Mouse (Mus musculus) left cerebral cortex, adult 2 months (tissue): Measurements from ENCODE around the gene Atf6b. TPM values are rescaled to one million over a fixed set of nuclear protein-coding genes. Genes with fewer than 3 reads are reported as not detected.

ENCODE experiments used
- DNase-seq, 2 experiments: peaks; one replicate each; pipeline ENCODE4 v3.0.0; 2021 to 2022; ENCODE audit warnings: low spot score in 2 of 2, mixed read lengths in 1 of 2; ENCODE audit errors: extremely low spot score in 1 of 2
- H3K27ac ChIP-seq: fragments of 200-600 bp; 2 replicates; pipeline ENCODE4 v1.8.1; 2022
- H3K4me3 ChIP-seq: fragments of 200-600 bp; 2 replicates; pipeline ENCODE4 v1.8.1; 2022
- CTCF ChIP-seq: fragments of 200-600 bp; IDR thresholded peaks from 2 replicates; pipeline ENCODE4 v1.8.1; 2022; ENCODE audit warnings: antibody characterized with exemption, mild to moderate bottlenecking, moderate library complexity
- intact Hi-C: fragments of 180-260 bp; cut with DNase I; formaldehyde crosslinking; loops from one replicate; pipeline ENCODE4 v1.15.1; 2025
- long read RNA-seq, 2 experiments: library from polyadenylated mRNA; stranded (forward); transcript quantifications; one replicate each; pipeline ENCODE4 v2.0.0; 2021; ENCODE audit warnings: borderline mapping rate in 2 of 2
- total RNA-seq, 2 experiments: library from RNA; stranded (reverse); gene quantifications; 2 replicates each; pipeline ENCODE4 v1.2.3; 2021

Atf6b gene
- 10 to 100 TPM; 64.3 to 66.4 TPM for total RNA-seq
- long read RNA-seq, experiment 1, transcript Atf6b-201 (18 exons, 2,566 nt), result major isoform, 165 of 224 reads
- long read RNA-seq, experiment 1, partial matches to known transcripts, result 8 of 224 reads
- long read RNA-seq, experiment 1, other reads (novel, unspliced or antisense), result 51 of 224 reads
- long read RNA-seq, experiment 2, transcript Atf6b-201 (18 exons, 2,566 nt), result major isoform, 105 of 165 reads
- long read RNA-seq, experiment 2, partial matches to known transcripts, result 14 of 165 reads
- long read RNA-seq, experiment 2, other reads (novel, unspliced or antisense), result 46 of 165 reads

DNA sequence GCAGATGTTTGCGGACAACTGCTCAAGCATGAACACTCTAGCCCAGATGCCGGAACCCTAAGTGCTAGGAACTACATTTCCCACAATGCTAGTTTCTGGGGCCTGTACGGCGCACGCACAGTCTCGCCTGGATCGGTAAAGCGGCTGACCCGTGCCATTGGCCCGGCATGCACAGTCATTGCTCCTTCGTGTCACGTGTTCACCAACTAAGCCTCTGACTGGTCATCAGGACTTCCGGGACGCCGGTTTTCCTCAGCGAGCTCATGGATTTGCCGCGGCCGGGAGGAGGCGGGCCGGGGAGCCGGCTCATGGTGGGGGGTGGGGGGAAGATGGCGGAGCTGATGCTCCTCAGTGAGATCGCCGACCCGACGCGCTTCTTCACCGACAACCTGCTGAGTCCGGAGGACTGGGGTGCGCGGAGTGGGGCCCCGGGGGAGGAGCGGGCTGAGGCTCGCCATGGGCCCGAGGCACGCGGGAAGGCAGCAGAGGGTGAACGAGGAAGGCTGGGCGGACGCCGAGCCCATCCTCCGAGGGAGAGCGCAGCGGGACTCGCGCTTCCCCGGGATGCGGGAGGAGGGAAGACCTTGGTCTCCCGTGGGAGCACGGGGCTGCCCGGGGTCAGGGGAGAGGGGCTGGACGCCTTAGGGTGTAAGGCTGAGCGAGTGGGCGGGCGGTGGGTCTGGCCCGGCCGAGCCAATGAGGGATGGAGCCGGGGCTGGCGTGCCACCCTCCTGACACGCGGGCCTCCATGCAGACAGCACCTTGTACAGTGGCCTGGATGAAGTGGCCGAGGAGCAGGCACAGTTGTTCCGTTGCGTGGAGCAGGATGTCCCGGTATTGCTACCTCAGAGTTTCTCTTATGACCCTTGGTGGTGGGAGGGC, at the start of gene Atf6b:
Gene Atf6b, plus strand, starts transcription at position 241 of the 882 bp plus-strand sequence.
- intact Hi-C loops, result no loop called here
- no peak for TF ChIP-seq CTCF
- peak; percentile 90 to 96 for DNase-seq
- peak within 1 kb of the TSS; percentile 92 for H3K27ac ChIP-seq
- H3K4me3 ChIP-seq, result peak within 1 kb of the TSS; percentile 73

DNA sequence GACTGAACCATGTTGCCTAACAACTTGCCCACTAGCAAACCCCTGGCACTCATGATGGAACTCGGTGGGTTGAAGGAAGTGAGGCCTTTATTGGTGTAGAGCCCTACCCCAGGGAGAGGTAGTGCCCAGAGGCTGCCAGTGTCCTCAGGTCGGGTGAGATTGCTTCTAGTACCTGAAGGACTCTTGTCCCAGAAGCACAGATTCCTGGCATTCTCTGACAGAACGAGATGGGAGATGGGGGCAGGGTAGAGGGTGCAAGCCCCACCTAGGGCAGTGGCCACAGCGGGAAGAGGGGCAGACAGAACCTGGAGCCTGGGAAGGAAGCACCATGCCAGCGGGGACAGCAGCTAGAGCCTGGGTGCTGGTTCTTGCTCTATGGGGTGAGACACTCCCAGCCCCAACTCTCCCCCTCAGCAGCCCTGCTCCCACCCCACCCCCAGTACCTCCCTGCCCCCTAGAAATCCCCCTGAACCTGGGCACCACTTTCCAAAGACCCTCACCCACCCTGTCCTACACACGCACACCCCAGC, 49.3 kb upstream of the Atf6b start, which contains the start of gene Ager:
Gene Ager, plus strand, starts transcription at position 297 of the 530 bp plus-strand sequence.
- no peak for DNase-seq
- Histone ChIP-seq H3K4me3 (no peak within 1 kb of the TSS), H3K27ac (no peak within 1 kb of the TSS)
- TF ChIP-seq CTCF, result no peak
- intact Hi-C loops, result no loop called here

DNA sequence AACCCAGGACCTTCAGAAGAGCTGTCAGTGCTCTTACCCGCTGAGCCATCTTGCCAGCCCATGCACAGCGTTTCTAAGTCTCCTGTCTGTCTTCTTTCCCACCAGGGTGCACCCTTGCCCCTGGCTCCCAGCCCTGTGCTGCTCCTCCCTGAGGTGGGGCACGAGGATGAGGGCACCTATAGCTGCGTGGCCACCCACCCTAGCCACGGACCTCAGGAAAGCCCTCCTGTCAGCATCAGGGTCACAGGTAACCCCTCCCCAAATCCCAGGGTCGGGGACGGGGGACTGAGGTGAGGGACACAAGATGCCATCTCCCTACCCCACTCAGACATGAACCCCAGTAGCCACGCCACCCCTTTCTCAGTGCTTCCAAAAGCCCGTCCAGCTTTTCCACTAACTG, 47.1 kb upstream of the Atf6b start:
- intact Hi-C loops, result no loop called here
- TF ChIP-seq CTCF, result no peak
- Histone ChIP-seq H3K4me3 (no peak overlapping the region), H3K27ac (no peak overlapping the region)
- no peak for DNase-seq

DNA sequence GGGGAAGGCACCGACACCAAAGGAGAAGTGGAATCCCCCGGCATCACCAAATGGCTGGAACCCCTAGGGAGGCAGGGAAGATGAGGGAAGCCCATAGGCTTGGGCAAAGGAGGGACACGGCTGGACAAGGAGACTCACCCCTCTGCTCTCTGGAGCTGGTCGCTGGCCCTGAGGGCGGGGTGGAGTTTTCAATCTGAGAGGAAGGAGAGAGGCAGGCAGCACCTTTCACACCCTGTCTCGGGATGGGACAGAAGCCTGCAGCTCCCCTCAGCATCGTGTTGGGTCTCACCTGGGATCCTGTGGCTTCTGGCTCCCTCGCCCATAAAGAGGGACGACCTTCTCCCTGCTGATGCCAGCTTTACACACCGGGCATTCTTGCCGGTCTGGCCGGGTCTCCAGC, 45.1 kb upstream of the Atf6b start:
- TF ChIP-seq CTCF, result no peak
- Histone ChIP-seq H3K4me3 (no peak overlapping the region), H3K27ac (no peak overlapping the region)
- intact Hi-C loops, result loop anchor here (1.0 kb wide), 1 partner anchor 8 kb away; no protein-coding TSS in a partner anchor
- no peak for DNase-seq

DNA sequence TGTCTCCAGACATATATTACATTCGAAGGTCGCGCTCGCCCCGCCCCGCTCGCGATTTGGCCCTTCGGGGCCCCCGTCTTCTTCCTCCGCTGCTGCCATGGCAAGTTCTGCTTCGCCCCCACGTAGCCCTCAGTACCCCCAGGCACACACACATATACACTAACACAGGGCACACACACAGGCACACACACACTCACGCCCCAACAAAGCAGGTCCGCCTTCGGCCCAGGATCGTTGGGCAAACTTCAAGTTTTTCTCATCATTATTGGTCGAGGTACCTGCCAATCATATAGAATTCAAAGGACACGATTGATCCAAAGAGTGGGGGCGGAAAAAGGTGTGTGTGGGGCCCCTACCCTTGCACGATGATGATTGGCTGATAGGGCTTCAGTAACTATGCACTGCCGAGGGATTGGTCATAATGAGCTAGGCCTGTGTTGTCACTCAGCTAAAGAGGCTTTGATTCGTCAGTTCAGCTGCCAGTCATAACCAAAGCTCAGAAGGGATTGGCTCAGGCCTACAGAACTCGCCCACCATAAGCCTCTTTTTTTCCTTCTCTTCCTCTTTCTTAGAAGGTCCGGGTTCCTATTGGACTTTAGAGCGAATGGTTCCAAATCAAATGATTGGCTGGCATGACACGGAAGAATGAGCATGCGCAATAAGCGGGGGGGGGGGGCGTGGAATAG, 43.4 kb upstream of the Atf6b start, which contains the start of gene Rnf5:
Gene Rnf5, minus strand, starts transcription at position 316 of the 686 bp plus-strand sequence.
- H3K4me3 ChIP-seq, result peak within 1 kb of the TSS; percentile 68
- peak within 1 kb of the TSS; percentile 99 for H3K27ac ChIP-seq
- DNase-seq, result peak; percentile 98 to 99
- no peak for TF ChIP-seq CTCF
- intact Hi-C loops, result no loop called here

DNA sequence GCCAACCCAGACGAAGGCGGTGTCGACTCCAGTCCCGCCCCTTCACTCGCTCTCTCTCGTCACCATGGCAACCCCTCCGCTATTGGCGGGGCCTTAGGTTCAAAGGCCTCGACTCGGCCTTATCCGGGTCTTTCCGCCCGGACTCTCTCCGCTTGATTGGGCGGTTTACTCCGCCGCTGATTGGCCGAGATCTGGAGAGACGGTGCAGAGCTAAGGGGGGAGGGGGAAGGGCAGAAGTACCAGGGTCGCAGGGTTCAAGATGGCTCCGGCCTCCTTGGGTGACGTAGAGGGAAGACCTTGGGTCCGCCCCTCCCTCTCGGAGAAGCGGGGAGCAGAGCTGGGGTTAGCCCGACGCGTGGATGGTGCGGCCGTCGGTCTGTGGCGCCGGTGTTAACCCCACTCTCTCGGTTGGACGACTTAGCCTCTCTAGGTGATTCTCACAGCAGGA, 42.9 kb upstream of the Atf6b start, which contains the start of gene Agpat1:
Gene Agpat1, plus strand, starts transcription at position 202 of the 448 bp plus-strand sequence.
- TF ChIP-seq CTCF, result no peak
- intact Hi-C loops, result no loop called here
- peak; percentile 94 to 97 for DNase-seq
- peak within 1 kb of the TSS; percentile 68 for H3K4me3 ChIP-seq
- peak within 1 kb of the TSS; percentile 99 for H3K27ac ChIP-seq

DNA sequence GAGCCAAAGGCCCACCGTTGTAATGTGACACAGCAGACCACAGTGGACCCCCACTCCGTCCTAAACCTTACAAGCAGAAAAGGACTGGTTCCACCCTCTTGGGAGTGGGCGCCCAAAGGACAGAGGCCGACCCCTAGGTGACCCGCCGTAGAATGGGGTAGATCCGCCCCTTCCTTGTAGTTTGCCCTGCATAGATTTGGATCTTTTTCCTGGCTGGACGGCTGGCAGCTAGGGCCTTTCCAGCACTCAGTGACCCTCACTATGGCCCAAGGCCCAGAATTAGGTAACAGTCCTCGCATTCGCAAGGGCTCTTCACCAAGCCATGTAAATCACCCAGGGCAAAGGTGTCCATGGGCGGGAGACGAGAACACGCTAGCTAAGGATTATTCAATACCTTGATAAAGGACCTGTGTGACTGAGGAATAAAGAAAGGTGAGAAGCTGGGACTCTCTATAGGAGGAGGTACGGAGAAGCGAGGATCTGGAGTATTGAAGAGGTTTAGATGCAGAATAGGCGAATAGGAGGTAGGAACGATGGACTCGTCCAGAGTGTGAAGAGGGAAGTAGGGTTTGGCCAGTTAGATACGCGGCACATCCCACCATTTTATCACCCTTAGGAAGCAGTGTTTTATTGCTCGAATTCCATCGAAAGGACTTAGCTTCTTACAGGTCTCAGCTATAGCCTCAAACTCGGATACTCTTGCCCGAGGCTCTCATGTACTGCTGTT, 42.3 kb upstream of the Atf6b start:
- intact Hi-C loops, result no loop called here

DNA sequence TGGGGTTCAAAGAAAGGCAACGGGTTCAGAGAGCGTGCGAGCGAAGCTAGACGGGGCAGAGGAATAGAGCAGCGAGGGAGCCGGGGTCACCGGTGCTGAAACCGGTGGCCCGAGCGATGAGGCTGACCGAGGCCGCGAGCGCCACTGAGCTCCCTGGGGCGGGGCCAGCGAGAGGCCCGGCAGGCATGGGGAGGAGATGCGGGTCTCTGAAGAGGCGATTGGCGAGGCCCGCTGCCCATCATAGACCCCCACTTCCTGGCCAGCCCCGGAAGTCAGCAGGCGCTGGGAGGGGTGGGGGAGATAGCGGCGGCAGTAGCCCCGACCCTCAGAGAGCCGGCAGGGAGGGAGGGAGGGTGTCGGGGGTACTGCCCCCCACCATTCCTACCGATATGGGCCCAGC, 41.3 kb upstream of the Atf6b start:
- Histone ChIP-seq H3K27ac (peak overlapping the region; percentile 82), H3K4me3 (peak overlapping the region; percentile 77)
- intact Hi-C loops, result no loop called here
- TF ChIP-seq CTCF, result no peak
- DNase-seq, result peak; percentile 98

More for the DNA sequence above, 42.3 kb upstream of the Atf6b start:
- peak in 1 of 2 experiments; percentile 31 for DNase-seq
- peak overlapping the region; percentile 60 for H3K4me3 ChIP-seq
- peak overlapping the region; percentile 99 for H3K27ac ChIP-seq
- TF ChIP-seq CTCF, result no peak

DNA sequence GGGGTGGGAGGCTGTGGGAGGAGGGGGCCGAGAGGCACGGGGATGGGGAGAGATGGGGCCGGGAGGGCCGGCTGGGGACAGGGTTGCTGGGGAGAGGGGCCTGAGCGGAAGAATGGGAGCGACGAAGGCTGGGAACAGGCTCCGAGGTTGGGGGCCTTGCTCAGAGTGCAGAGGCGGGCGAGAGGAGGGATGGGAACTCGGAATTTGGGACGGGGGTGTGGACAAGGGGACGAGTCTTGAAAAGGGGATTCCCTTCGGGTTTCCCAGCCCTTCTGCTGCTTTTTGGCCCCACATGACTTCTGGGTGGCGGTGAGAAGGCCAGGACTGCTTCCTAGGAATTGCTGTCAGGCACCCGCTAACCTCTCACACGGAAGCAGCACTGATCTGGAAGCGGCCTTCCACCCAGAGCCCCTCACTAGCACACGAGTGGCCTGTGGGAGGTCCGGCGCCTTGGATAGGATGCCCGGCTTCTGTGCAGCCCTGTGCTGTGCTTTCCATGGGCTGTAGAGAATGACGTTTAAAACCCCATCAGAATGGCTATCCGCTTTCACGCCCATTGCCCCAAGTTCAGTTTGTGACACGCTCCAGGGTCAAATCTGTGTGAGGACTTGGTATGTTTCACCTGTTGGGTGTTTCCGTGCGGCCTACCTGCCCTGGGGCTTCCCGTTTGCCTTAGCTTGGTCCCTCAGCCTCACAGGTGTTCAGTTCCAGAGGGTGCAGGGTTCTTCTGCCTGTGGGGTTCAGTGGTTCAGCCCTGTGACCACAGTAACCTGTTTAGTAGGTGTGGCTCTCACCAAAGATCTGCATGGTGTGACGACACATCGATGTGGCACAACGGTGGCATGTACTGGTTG, 40.5 kb upstream of the Atf6b start:
- peak overlapping the region; percentile 77 for H3K4me3 ChIP-seq
- intact Hi-C loops, result no loop called here
- TF ChIP-seq CTCF, result no peak
- H3K27ac ChIP-seq, result peak overlapping the region; percentile 82
- peak in 1 of 2 experiments; percentile 21 for DNase-seq

DNA sequence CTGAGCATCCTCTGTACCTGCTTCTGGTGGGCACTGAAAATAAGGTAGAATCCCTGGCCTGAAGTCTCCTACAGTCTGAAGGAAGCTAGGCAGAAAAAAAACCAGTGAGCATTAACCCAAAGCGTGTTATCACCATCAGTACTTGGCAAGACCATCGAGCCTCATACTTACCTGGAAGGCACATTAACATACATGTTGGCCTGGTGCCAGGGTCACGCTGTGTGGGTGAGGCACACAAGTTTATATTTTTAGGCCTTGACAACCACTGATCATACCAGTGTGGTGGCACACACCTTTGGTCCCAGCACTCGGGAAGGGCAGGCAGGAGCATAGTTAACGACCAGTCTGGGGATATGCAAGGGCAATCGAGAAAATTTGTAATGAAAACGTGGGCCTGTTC, 38.9 kb upstream of the Atf6b start:
- Histone ChIP-seq H3K4me3 (no peak overlapping the region), H3K27ac (no peak overlapping the region)
- intact Hi-C loops, result no loop called here
- TF ChIP-seq CTCF, result no peak
- no peak for DNase-seq
